Mouse (Mus musculus) liver, embryonic 12.5 days (tissue): ENCODE results near the gene Ccnd2. TPM values are rescaled to one million over a fixed set of nuclear protein-coding genes. Genes with fewer than 3 reads are reported as not detected.
A peak's percentile ranks its signal among the peaks of the same experiment; 100 is the strongest.

Experiments
- ATAC-seq: fragments of 200-750 bp; cut with Nextera tagmentation; 2 replicates; pipeline ENCODE4 v1.8.0; 2017; ENCODE audit warnings: moderate number of reproducible peaks, mild to moderate bottlenecking, moderate library complexity
- H3K27ac ChIP-seq: fragments of 300-500 bp; sonication (generic); 2 replicates; pipeline ENCODE4 v1.5.1; 2016; ENCODE audit warnings: mild to moderate bottlenecking
- H3K27me3 ChIP-seq: fragments of 300-500 bp; sonication (generic); replicated peaks from 2 replicates; pipeline ENCODE4 v1.6.1; 2016; ENCODE audit warnings: mild to moderate bottlenecking, moderate library complexity
- H3K36me3 ChIP-seq: fragments of 300-500 bp; sonication (generic); 2 replicates; pipeline ENCODE4 v1.6.1; 2016; ENCODE audit warnings: mild to moderate bottlenecking, moderate library complexity
- H3K4me1 ChIP-seq: fragments of 300-500 bp; sonication (generic); 2 replicates; pipeline ENCODE4 v1.6.1; 2016
- H3K4me2 ChIP-seq: fragments of 300-500 bp; sonication (generic); 2 replicates; pipeline ENCODE4 v1.6.1; 2016; ENCODE audit warnings: mild to moderate bottlenecking, moderate library complexity
- H3K4me3 ChIP-seq: fragments of 300-500 bp; sonication (generic); 2 replicates; pipeline ENCODE4 v1.5.1; 2016; ENCODE audit warnings: mild to moderate bottlenecking, moderate library complexity
- H3K9ac ChIP-seq: fragments of 300-500 bp; sonication (generic); 2 replicates; pipeline ENCODE4 v1.6.1; 2016; ENCODE audit warnings: mild to moderate bottlenecking, moderate library complexity
- H3K9me3 ChIP-seq: fragments of 300-500 bp; sonication (generic); replicated peaks from 2 replicates; pipeline ENCODE4 v1.6.1; 2016; ENCODE audit warnings: mild to moderate bottlenecking, moderate library complexity
- WGBS: fragments of 180-500 bp; shearing (Covaris S2); methylation state at CpG from one replicate; pipeline ENCODE4 v1.1.7; 2016; ENCODE audit not compliant: insufficient replicate concordance; 5-methylcytosine and 5-hydroxymethylcytosine counted together
- polyA plus RNA-seq: library from polyadenylated mRNA; unstranded; fragments of >200 nt; fragmentation: Nextera tagmentation; extraction: Ambion mirVana; gene quantifications from 2 replicates; pipeline ENCODE4 v1.2.1, GENCODE M21; 2016

Ccnd2 gene
- polyA plus RNA-seq, 1 experiment from 2014 or later: 136 TPM

DNA sequence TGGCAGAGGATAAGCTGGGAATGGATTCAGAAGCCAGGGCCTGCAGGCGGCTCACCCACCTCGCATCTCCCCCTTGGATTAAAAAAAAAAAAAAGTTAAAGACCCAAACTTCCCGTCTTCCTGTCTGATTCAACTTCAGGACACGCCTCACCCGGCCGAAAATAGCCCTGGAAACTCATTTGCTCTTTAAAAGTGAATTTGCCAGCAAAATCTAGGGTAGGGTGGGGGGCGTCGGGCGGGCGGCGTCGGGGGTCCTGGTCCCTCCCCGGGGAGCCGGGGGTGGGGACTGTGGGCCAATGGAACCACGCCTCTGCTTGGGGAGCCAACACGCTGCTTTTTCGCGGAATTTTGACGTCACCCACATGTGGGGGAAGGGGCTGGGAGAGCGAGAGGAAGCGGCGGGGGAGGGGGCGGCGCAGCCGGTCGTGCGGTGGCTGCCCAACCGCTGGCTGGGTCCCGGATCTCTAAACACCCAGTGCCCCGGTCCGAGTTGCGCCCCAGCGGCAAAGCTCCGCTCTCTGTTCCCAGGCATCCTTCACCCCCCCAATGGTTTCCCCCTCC, 2.8 kb upstream of the Ccnd2 start:
- Histone ChIP-seq H3K36me3 (no peaks in the 10 kb centered on the region), H3K4me1 (peaks cover 53% of the 10 kb centered on the region), H3K4me2 (peak overlapping the region; percentile 85), H3K27me3 (peaks cover 91% of the 10 kb centered on the region), H3K27ac (peak overlapping the region; percentile 51; the same call in 1 of the 2 replicates), H3K9me3 (no peaks in the 10 kb centered on the region), H3K9ac (peak overlapping the region; percentile 35), H3K4me3 (peak overlapping the region; percentile 67)
- ATAC-seq: no peak
- WGBS: under 1% methylated on average over 34 of the region's 34 CpGs

DNA sequence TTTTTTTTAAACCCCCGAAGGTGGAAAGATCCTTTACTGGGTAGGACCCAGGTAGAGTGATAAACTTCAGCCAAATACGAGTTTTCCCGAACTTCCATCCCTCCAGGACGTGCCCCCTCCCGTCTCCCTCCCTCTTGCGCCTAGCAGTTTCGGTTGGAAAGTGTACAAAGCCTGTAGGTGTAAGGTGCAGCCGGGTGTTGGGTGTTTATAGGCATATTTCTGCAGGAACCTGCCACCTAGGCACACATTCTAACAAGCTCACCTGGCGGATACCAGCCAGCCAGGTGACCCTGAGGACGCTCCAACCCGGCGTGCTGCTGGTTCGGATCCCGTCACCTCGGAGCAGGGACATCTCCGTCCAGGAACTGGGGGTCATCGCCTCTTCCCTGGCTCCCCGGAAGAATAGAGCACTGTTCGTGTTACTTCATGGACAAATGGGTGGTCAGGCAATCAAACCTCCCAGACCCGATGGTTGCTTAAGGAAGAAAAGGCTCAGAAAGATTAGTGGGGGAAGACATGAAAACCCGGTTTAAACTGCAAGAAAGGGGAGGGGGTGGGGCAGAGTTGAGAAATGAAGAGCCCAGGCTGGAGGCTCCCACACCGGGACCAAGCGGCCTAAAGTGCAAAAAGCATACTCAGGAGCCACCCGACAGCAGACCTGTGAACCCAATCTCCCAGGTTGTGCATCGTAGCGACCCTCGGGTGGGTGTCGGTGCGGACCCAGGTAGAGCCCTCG, 2.1 kb upstream of the Ccnd2 start:
- H3K4me3 ChIP-seq: peak overlapping the region; percentile 67
- ATAC-seq: no peak
- H3K4me2 ChIP-seq: peak overlapping the region; percentile 85
- H3K27ac ChIP-seq: peak overlapping the region; percentile 51; the same call in 1 of the 2 replicates
- WGBS: 3% methylated on average over 30 of the region's 30 CpGs
- H3K4me1 ChIP-seq: peaks cover 58% of the 10 kb centered on the region
- H3K9me3 ChIP-seq: no peaks in the 10 kb centered on the region
- peaks cover 91% of the 10 kb centered on the region for H3K27me3 ChIP-seq
- H3K9ac ChIP-seq: no peak overlapping the region; the same call in 1 of the 2 replicates
- no peaks in the 10 kb centered on the region for H3K36me3 ChIP-seq

- 4% methylated on average over 28 of the region's 28 CpGs for WGBS
- Histone ChIP-seq H3K36me3 (peaks cover 3% of the 10 kb centered on the region; the same call in 1 of the 2 replicates), H3K9me3 (no peaks in the 10 kb centered on the region), H3K4me1 (peaks cover 65% of the 10 kb centered on the region), H3K27me3 (peaks cover 93% of the 10 kb centered on the region), H3K4me2 (peak overlapping the region; percentile 85), H3K27ac (0 out of 2 replicates have a peak overlapping the region, but pooled peaks have one; percentile 51), H3K9ac (0 out of 2 replicates have a peak overlapping the region, but pooled peaks have one; percentile 37), H3K4me3 (peak overlapping the region; percentile 67)
- no peak for ATAC-seq
These were observed 1.4 kb upstream of the Ccnd2 start for GRCm38 (mm10) chr6:127153296-127153800.

GRCm38 (mm10) chr6:127151565-127152105, 358 bp downstream of the Ccnd2 start:
- Histone ChIP-seq H3K4me1 (peaks cover 71% of the 10 kb centered on the region), H3K27me3 (peaks cover 90% of the 10 kb centered on the region), H3K9ac (peak overlapping the region; percentile 60), H3K27ac (peak overlapping the region; percentile 84), H3K4me2 (peak overlapping the region; percentile 85), H3K9me3 (no peaks in the 10 kb centered on the region), H3K4me3 (peak overlapping the region; percentile 67), H3K36me3 (peaks cover 8% of the 10 kb centered on the region; the same call in 1 of the 2 replicates)
- under 1% methylated on average over 29 of the region's 29 CpGs for WGBS
- peak; percentile 72 for ATAC-seq

DNA sequence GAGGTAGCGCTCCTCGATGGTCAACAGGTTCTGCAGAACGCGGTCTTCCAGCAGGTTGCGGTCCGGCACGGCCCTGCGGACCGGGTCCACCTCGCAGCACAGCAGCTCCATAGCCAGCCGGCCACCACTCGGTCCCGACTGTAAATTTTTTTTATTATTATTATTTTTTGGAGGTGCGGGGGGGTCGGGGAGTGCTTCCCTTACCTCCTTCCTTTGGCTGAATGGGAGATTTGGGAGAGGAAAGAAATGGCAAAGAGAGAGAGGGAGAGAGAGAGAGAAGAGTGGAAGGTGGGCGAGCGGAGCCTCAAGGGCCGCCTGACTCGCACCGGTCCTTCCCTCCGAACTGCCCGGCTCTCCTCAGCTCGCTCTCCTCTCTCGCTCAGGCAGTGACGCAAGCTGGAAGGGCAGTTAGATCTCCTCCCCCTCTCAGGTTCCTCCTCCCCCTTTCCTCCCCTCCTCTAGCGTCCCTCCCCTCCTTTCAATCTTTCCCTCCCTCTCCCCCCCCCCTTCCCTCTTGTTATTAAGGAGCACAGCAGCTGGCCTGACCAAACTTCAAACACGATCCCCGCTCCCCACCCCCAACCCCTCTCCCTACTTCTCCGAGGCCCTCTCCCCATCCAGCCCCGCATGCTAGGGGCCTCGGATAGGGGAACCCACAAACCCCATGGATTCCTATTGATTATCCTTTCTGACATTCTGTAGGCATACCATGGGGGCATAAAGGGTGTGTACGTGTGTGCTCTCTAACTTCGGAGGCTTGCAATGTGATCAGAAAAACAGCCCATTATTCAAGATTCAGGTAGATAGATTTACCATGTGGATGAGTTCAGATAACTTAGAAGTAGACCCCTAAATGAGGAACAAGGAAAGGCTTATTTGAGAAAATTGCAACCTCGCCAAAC, 1.1 kb downstream of the Ccnd2 start:
- ATAC-seq: peak; percentile 68
- H3K27me3 ChIP-seq: peaks cover 88% of the 10 kb centered on the region
- 1% methylated on average over 33 of the region's 34 CpGs for WGBS

GRCm38 (mm10) chr6:127149944-127150662, 1.9 kb downstream of the Ccnd2 start:
- Histone ChIP-seq H3K9ac (peak overlapping the region; percentile 67), H3K36me3 (peaks cover 12% of the 10 kb centered on the region; the same call in 1 of the 2 replicates), H3K9me3 (no peaks in the 10 kb centered on the region), H3K27me3 (peaks cover 80% of the 10 kb centered on the region), H3K4me1 (peaks cover 80% of the 10 kb centered on the region), H3K27ac (peak overlapping the region; percentile 12; the same call in 1 of the 2 replicates), H3K4me3 (peak overlapping the region; percentile 67), H3K4me2 (peak overlapping the region; percentile 85)
- WGBS: 3% methylated on average over 38 of the region's 38 CpGs
- no peak for ATAC-seq

More for the DNA sequence above, 1.1 kb downstream of the Ccnd2 start:
- peaks cover 10% of the 10 kb centered on the region; the same call in 1 of the 2 replicates for H3K36me3 ChIP-seq
- no peaks in the 10 kb centered on the region for H3K9me3 ChIP-seq
- H3K9ac ChIP-seq: peak overlapping the region; percentile 67
- peak overlapping the region; percentile 67 for H3K4me3 ChIP-seq
- H3K27ac ChIP-seq: peak overlapping the region; percentile 84
- H3K4me2 ChIP-seq: peak overlapping the region; percentile 85
- peaks cover 78% of the 10 kb centered on the region for H3K4me1 ChIP-seq

DNA sequence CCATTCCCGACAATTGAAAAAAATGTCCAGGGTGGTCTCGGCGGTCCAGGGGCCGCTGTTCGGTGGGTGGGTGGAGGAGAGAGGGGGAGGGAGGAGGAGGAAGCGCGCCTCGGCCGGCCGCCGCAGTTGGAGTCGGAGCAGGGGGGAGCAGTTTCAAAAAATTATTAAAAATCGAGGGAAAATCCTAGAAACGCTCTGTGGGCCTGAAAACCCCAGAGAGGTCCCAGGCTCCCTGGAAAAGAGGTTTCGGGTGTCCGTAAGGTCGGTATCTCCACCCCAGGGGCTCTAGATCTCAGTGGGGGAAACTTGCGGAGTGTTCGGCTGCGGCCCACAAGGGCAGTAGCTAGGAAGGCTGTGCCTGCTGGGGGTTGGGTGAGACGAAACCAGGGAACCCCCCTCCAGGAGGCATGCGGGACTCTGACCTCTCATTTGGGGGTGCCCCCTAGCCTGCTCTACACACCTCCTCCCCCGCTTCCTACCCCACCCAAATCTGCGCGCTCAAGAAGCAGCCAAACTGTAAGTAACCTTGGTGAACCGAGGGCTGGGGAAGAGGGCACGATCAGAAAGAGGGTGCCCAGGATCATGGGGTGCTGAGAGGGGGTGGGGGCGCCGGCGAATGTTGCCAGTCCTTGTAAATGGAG, 2.6 kb downstream of the Ccnd2 start:
- peak overlapping the region; percentile 67 for H3K9ac ChIP-seq
- 0% methylated on average over 30 of the region's 30 CpGs for WGBS
- no peak for ATAC-seq
- H3K4me1 ChIP-seq: peaks cover 80% of the 10 kb centered on the region
- 0 out of 2 replicates have a peak overlapping the region, but pooled peaks have one; percentile 26 for H3K27ac ChIP-seq
- peaks cover 73% of the 10 kb centered on the region for H3K27me3 ChIP-seq
- peaks cover 16% of the 10 kb centered on the region for H3K36me3 ChIP-seq
- peak overlapping the region; percentile 67 for H3K4me3 ChIP-seq
- H3K4me2 ChIP-seq: peak overlapping the region; percentile 85
- no peaks in the 10 kb centered on the region for H3K9me3 ChIP-seq

- WGBS: 21% methylated on average over 20 of the region's 20 CpGs
- Histone ChIP-seq H3K4me1 (peaks cover 80% of the 10 kb centered on the region), H3K9me3 (no peaks in the 10 kb centered on the region), H3K4me3 (peak overlapping the region; percentile 67), H3K27ac (no peak overlapping the region), H3K4me2 (peak overlapping the region; percentile 85), H3K9ac (peak overlapping the region; percentile 67), H3K36me3 (peaks cover 21% of the 10 kb centered on the region), H3K27me3 (peaks cover 66% of the 10 kb centered on the region)
- no peak for ATAC-seq
These were observed 3.3 kb downstream of the Ccnd2 start for GRCm38 (mm10) chr6:127148526-127149302.

DNA sequence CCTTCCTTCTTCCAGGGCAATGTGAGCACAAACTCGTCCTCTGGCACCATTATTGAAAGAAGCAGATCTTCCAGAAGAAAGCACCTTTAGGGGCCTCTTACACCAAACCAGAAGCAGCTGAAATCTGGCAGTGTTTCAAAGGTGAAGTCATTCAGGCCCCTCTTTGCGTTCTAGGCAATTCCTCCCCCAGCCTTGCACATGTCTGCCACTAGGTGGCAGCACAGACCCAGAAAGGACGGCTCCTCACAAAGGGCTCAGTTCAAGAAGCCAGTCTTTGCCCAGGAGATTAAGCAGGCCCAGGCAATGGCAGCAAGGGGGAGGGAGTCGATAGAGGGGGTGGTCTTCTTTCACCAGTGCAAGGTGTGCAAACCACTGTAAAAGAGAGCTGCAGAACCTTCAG, 4.3 kb downstream of the Ccnd2 start:
- Histone ChIP-seq H3K4me1 (peaks cover 80% of the 10 kb centered on the region), H3K4me3 (no peak overlapping the region)
- no peak for ATAC-seq

More for the DNA sequence above, 4.3 kb downstream of the Ccnd2 start:
- peaks cover 25% of the 10 kb centered on the region for H3K36me3 ChIP-seq
- peaks cover 55% of the 10 kb centered on the region for H3K27me3 ChIP-seq
- H3K9me3 ChIP-seq: no peaks in the 10 kb centered on the region
- H3K27ac ChIP-seq: no peak overlapping the region
- WGBS: under 1% methylated on average over 4 of the region's 4 CpGs
- no peak overlapping the region for H3K9ac ChIP-seq
- H3K4me2 ChIP-seq: no peak overlapping the region
